Mouse (Mus musculus): ENCODE data around the gene Catip. TPM values are rescaled to one million over a fixed set of nuclear protein-coding genes. Genes with fewer than 3 reads are reported as not detected.

Gene Catip
- polyA plus RNA-seq, 1 experiment from 2014 or later: 2.2 TPM

- WGBS: 52% methylated on average over 4 of the region's 4 CpGs
- H3K9me3 ChIP-seq (ENCODE audit: control insufficient read depth, low read length): no peaks in the 10 kb centered on the region
- no peaks in the 10 kb centered on the region for H3K36me3 ChIP-seq (ENCODE audit: control insufficient read depth, insufficient read depth, low read length)
- no peak overlapping the region for H3K27ac ChIP-seq (ENCODE audit: low read depth, low read length)
- no peak overlapping the region for H3K4me3 ChIP-seq (ENCODE audit: low read length)
- H3K4me2 ChIP-seq (ENCODE audit: low read length): no peak overlapping the region
- H3K9ac ChIP-seq (ENCODE audit: low read depth, low read length): no peak overlapping the region
- no peaks in the 10 kb centered on the region for H3K4me1 ChIP-seq (ENCODE audit: control insufficient read depth, insufficient read depth, low read depth, low read length)
- ATAC-seq: no peak
- no peaks in the 10 kb centered on the region for H3K27me3 ChIP-seq (replicated peaks; ENCODE audit: control insufficient read depth, insufficient read depth, low read length)
Measured at GRCm38 (mm10) chr1:74415143-74415542, 53.2 kb downstream of the Catip start.

MicroRNAs within 50 kb of the gene (microRNA counts, 519-probe panel; counts per million panel counts)
- 2,724 counts per million, percentile 72 among the panel's probes with 10 or more counts for microRNA mmu-miR-26b

Small RNAs within 50 kb of the gene (microRNA-seq; reads per million reads assigned to microRNA genes)
- gene Mir26b: 17,092 reads per million, percentile 97 among the genes with 10 or more reads in this experiment

Other genes with a start within 250 kb of the Catip start
- gene Tns1, start 237.7 kb upstream of the Catip start, polyA plus RNA-seq (2015; fragmentation: Nextera tagmentation; extraction: Ambion mirVana): 13.5 and 13.7 TPM in 2 replicates
- gene Rufy4, start 236.6 kb upstream of the Catip start, polyA plus RNA-seq (2015; fragmentation: Nextera tagmentation; extraction: Ambion mirVana): 0.14 and 0.35 TPM in 2 replicates
- 0.05 and 0.10 TPM in 2 replicates for gene Cxcr2, start 208.1 kb upstream of the Catip start, polyA plus RNA-seq (2015; fragmentation: Nextera tagmentation; extraction: Ambion mirVana)
- gene Cxcr1, start 167.5 kb upstream of the Catip start, polyA plus RNA-seq (2015; fragmentation: Nextera tagmentation; extraction: Ambion mirVana): not detected in 2 replicates
- 411 and 415 TPM in 2 replicates for gene Arpc2, start 126.0 kb upstream of the Catip start, polyA plus RNA-seq (2015; fragmentation: Nextera tagmentation; extraction: Ambion mirVana)
- 0.20 TPM in 1 of 2 replicates, not detected in the other for gene Gpbar1, start 83.6 kb upstream of the Catip start, polyA plus RNA-seq (2015; fragmentation: Nextera tagmentation; extraction: Ambion mirVana)
- 237 and 241 TPM in 2 replicates for gene Aamp, start 77.4 kb upstream of the Catip start, polyA plus RNA-seq (2015; fragmentation: Nextera tagmentation; extraction: Ambion mirVana)
- 166 and 167 TPM in 2 replicates for gene Pnkd, start 77.2 kb upstream of the Catip start, polyA plus RNA-seq (2015; fragmentation: Nextera tagmentation; extraction: Ambion mirVana)
- gene Tmbim1, start 56.5 kb upstream of the Catip start, polyA plus RNA-seq (2015; fragmentation: Nextera tagmentation; extraction: Ambion mirVana): 11.7 and 12.2 TPM in 2 replicates
- 2.6 and 3.3 TPM in 2 replicates for gene Slc11a1, start 13.1 kb downstream of the Catip start, polyA plus RNA-seq (2015; fragmentation: Nextera tagmentation; extraction: Ambion mirVana)
- 19.0 and 20.0 TPM in 2 replicates for gene Ctdsp1, start 29.4 kb downstream of the Catip start, polyA plus RNA-seq (2015; fragmentation: Nextera tagmentation; extraction: Ambion mirVana)
- 0.19 and 0.22 TPM in 2 replicates for gene Vil1, start 47.3 kb downstream of the Catip start, polyA plus RNA-seq (2015; fragmentation: Nextera tagmentation; extraction: Ambion mirVana)
- gene Cnot9, start 143.9 kb downstream of the Catip start, polyA plus RNA-seq (2015; fragmentation: Nextera tagmentation; extraction: Ambion mirVana): 39.7 and 47.0 TPM in 2 replicates
- 6.8 and 9.3 TPM in 2 replicates for gene Plcd4, start 180.8 kb downstream of the Catip start, polyA plus RNA-seq (2015; fragmentation: Nextera tagmentation; extraction: Ambion mirVana)
- gene Usp37, start 182.2 kb downstream of the Catip start, polyA plus RNA-seq (2015; fragmentation: Nextera tagmentation; extraction: Ambion mirVana): 20.7 and 24.4 TPM in 2 replicates
- 6.8 and 8.5 TPM in 2 replicates for gene Zfp142, start 226.1 kb downstream of the Catip start, polyA plus RNA-seq (2015; fragmentation: Nextera tagmentation; extraction: Ambion mirVana)
- gene Bcs1l, start 226.2 kb downstream of the Catip start, polyA plus RNA-seq (2015; fragmentation: Nextera tagmentation; extraction: Ambion mirVana): 23.0 and 23.7 TPM in 2 replicates
- 46.8 and 48.5 TPM in 2 replicates for gene Rnf25, start 239.3 kb downstream of the Catip start, polyA plus RNA-seq (2015; fragmentation: Nextera tagmentation; extraction: Ambion mirVana)
- 17.6 and 17.7 TPM in 2 replicates for gene Stk36, start 239.3 kb downstream of the Catip start, polyA plus RNA-seq (2015; fragmentation: Nextera tagmentation; extraction: Ambion mirVana)

All from hindbrain, embryonic 16.5 days (tissue).